Mouse (Mus musculus) brain, embryonic 14.5 days (tissue): ENCODE results near the gene Trmt10b.

Experiments used
- CTCF ChIP-seq: fragments of 200-500 bp; IDR thresholded peaks from 2 replicates; pipeline ENCODE4 v1.5.1; 2012; ENCODE audit warnings: inconsistent platforms, mild to moderate bottlenecking, moderate library complexity, borderline replicate concordance; ENCODE audit not compliant: insufficient read depth, insufficient read length; ENCODE audit errors: extremely low read depth
- POLR2A ChIP-seq: fragments of 200-500 bp; IDR thresholded peaks from 2 replicates; pipeline ENCODE4 v1.6.1; 2012; ENCODE audit warnings: mild to moderate bottlenecking, inconsistent platforms, borderline replicate concordance; ENCODE audit not compliant: poor library complexity, insufficient read depth, insufficient read length, severe bottlenecking; ENCODE audit errors: extremely low read depth

- TF ChIP-seq CTCF = no peak
- no peak for TF ChIP-seq POLR2A
Observed at GRCm38 (mm10) chr4:45311056-45311455, 14.1 kb downstream of the Trmt10b start.
